Mouse (Mus musculus): ENCODE data around the gene Aebp1. TPM values are rescaled to one million over a fixed set of nuclear protein-coding genes. Genes with fewer than 3 reads are reported as not detected.

Aebp1 gene
- polyA plus RNA-seq, 1 experiment from 2014 or later = 9.6 TPM

GRCm38 (mm10) chr11:5913936-5914335, 52.2 kb downstream of the Aebp1 start:
- Histone ChIP-seq H3K9ac (no peak overlapping the region), H3K27ac (no peak overlapping the region), H3K4me1 (no peaks in the 10 kb centered on the region), H3K36me3 (no peaks in the 10 kb centered on the region), H3K4me2 (no peak overlapping the region), H3K4me3 (no peak overlapping the region), H3K9me3 (replicated peaks) (no peaks in the 10 kb centered on the region), H3K27me3 (replicated peaks) (peaks cover 17% of the 10 kb centered on the region; the same call in 1 of the 2 replicates)
- 62% methylated on average over 4 of the region's 4 CpGs for WGBS (ENCODE audit: insufficient replicate concordance)
- ATAC-seq = no peak

- H3K4me3 ChIP-seq = no peak overlapping the region
- H3K27ac ChIP-seq = no peak overlapping the region
- no peaks in the 10 kb centered on the region for H3K9me3 ChIP-seq (replicated peaks)
- ATAC-seq = no peak
- H3K4me2 ChIP-seq = no peak overlapping the region
- peaks cover 17% of the 10 kb centered on the region; the same call in 1 of the 2 replicates for H3K27me3 ChIP-seq (replicated peaks)
- 36% methylated on average over 5 of the region's 5 CpGs for WGBS (ENCODE audit: insufficient replicate concordance)
- no peaks in the 10 kb centered on the region for H3K36me3 ChIP-seq
- H3K4me1 ChIP-seq = peaks cover 2% of the 10 kb centered on the region; the same call in 1 of the 2 replicates
- H3K9ac ChIP-seq = no peak overlapping the region
Observed at GRCm38 (mm10) chr11:5914940-5915339, 53.2 kb downstream of the Aebp1 start.

GRCm38 (mm10) chr11:5915429-5916177, 53.9 kb downstream of the Aebp1 start:
- no peak overlapping the region for H3K4me3 ChIP-seq
- no peak overlapping the region for H3K9ac ChIP-seq
- WGBS (ENCODE audit: insufficient replicate concordance) = 42% methylated on average over 5 of the region's 5 CpGs
- no peak overlapping the region for H3K4me2 ChIP-seq
- H3K4me1 ChIP-seq = peaks cover 9% of the 10 kb centered on the region
- no peak overlapping the region for H3K27ac ChIP-seq
- ATAC-seq = no peak
- peaks cover 17% of the 10 kb centered on the region; the same call in 1 of the 2 replicates for H3K27me3 ChIP-seq (replicated peaks)
- H3K9me3 ChIP-seq (replicated peaks) = no peaks in the 10 kb centered on the region
- H3K36me3 ChIP-seq = no peaks in the 10 kb centered on the region

- peaks cover 19% of the 10 kb centered on the region; the same call in 1 of the 2 replicates for H3K27me3 ChIP-seq (replicated peaks)
- H3K4me2 ChIP-seq = no peak overlapping the region
- no peak overlapping the region for H3K9ac ChIP-seq
- no peak overlapping the region for H3K4me3 ChIP-seq
- 67% methylated on average over 8 of the region's 8 CpGs for WGBS (ENCODE audit: insufficient replicate concordance)
- H3K9me3 ChIP-seq (replicated peaks) = no peaks in the 10 kb centered on the region
- H3K27ac ChIP-seq = no peak overlapping the region
- no peaks in the 10 kb centered on the region for H3K36me3 ChIP-seq
- H3K4me1 ChIP-seq = peaks cover 9% of the 10 kb centered on the region
- no peak for ATAC-seq
Observed at GRCm38 (mm10) chr11:5916178-5916548, 54.4 kb downstream of the Aebp1 start.

- H3K9me3 ChIP-seq (replicated peaks) = no peaks in the 10 kb centered on the region
- H3K27me3 ChIP-seq (replicated peaks) = peaks cover 24% of the 10 kb centered on the region; the same call in 1 of the 2 replicates
Observed at GRCm38 (mm10) chr11:5918111-5918510, 56.4 kb downstream of the Aebp1 start.

GRCm38 (mm10) chr11:5919606-5920005, 57.9 kb downstream of the Aebp1 start:
- peaks cover 9% of the 10 kb centered on the region for H3K4me1 ChIP-seq
- ATAC-seq = peak; percentile 67
- peaks cover 16% of the 10 kb centered on the region; the same call in 1 of the 2 replicates for H3K27me3 ChIP-seq (replicated peaks)
- H3K4me3 ChIP-seq = no peak overlapping the region
- H3K27ac ChIP-seq = no peak overlapping the region
- WGBS (ENCODE audit: insufficient replicate concordance) = 71% methylated on average over 4 of the region's 4 CpGs
- no peak overlapping the region for H3K9ac ChIP-seq
- no peak overlapping the region for H3K4me2 ChIP-seq
- no peaks in the 10 kb centered on the region for H3K9me3 ChIP-seq (replicated peaks)
- H3K36me3 ChIP-seq = no peaks in the 10 kb centered on the region

More at GRCm38 (mm10) chr11:5918111-5918510, 56.4 kb downstream of the Aebp1 start:
- Histone ChIP-seq H3K4me3 (no peak overlapping the region), H3K27ac (no peak overlapping the region), H3K4me1 (peaks cover 9% of the 10 kb centered on the region), H3K4me2 (no peak overlapping the region), H3K36me3 (no peaks in the 10 kb centered on the region), H3K9ac (no peak overlapping the region)
- no peak for ATAC-seq
- WGBS (ENCODE audit: insufficient replicate concordance) = 52% methylated on average over 2 of the region's 2 CpGs

GRCm38 (mm10) chr11:5920323-5920960, 58.7 kb downstream of the Aebp1 start:
- Histone ChIP-seq H3K4me1 (peaks cover 9% of the 10 kb centered on the region), H3K4me3 (no peak overlapping the region), H3K4me2 (peak overlapping the region; percentile 28; the same call in 1 of the 2 replicates), H3K9me3 (replicated peaks) (no peaks in the 10 kb centered on the region), H3K36me3 (no peaks in the 10 kb centered on the region), H3K9ac (no peak overlapping the region), H3K27me3 (replicated peaks) (0 out of 2 replicates have a peak, but pooled peaks cover 10% of the 10 kb centered on the region), H3K27ac (no peak overlapping the region)
- ATAC-seq = peak; percentile 71
- WGBS (ENCODE audit: insufficient replicate concordance) = 30% methylated on average over 17 of the region's 17 CpGs

Other genes starting within 250 kb of the Aebp1 start
- 143 and 149 TPM in 2 replicates for gene Mrps24, start 146.3 kb upstream of the Aebp1 start, polyA plus RNA-seq (2016; fragmentation: Nextera tagmentation; extraction: Ambion mirVana)
- 13.4 and 14.6 TPM in 2 replicates for gene Urgcp, start 99.6 kb upstream of the Aebp1 start, polyA plus RNA-seq (2016; fragmentation: Nextera tagmentation; extraction: Ambion mirVana)
- gene Dbnl, start 73.5 kb upstream of the Aebp1 start, polyA plus RNA-seq (2016; fragmentation: Nextera tagmentation; extraction: Ambion mirVana) = 71.6 and 72.0 TPM in 2 replicates
- 1.7 TPM in 2 replicates for gene Pgam2, start 58.2 kb upstream of the Aebp1 start, polyA plus RNA-seq (2016; fragmentation: Nextera tagmentation; extraction: Ambion mirVana)
- gene Polm, start 23.9 kb upstream of the Aebp1 start, polyA plus RNA-seq (2016; fragmentation: Nextera tagmentation; extraction: Ambion mirVana) = 2.8 and 2.9 TPM in 2 replicates
- gene Pold2, start 16.3 kb downstream of the Aebp1 start, polyA plus RNA-seq (2016; fragmentation: Nextera tagmentation; extraction: Ambion mirVana) = 105 TPM in 2 replicates
- 21.8 and 22.5 TPM in 2 replicates for gene Myl7, start 36.8 kb downstream of the Aebp1 start, polyA plus RNA-seq (2016; fragmentation: Nextera tagmentation; extraction: Ambion mirVana)
- gene Gck, start 88.1 kb downstream of the Aebp1 start, polyA plus RNA-seq (2016; fragmentation: Nextera tagmentation; extraction: Ambion mirVana) = 0.31 and 0.37 TPM in 2 replicates
- gene Ykt6, start 93.7 kb downstream of the Aebp1 start, polyA plus RNA-seq (2016; fragmentation: Nextera tagmentation; extraction: Ambion mirVana) = 25.2 and 25.7 TPM in 2 replicates
- 0.19 and 0.43 TPM in 2 replicates for gene Camk2b, start 204.4 kb downstream of the Aebp1 start, polyA plus RNA-seq (2016; fragmentation: Nextera tagmentation; extraction: Ambion mirVana)

All from liver, embryonic 12.5 days (tissue).